Mouse (Mus musculus): Measurements from ENCODE around the gene Dek. TPM values are rescaled to one million over a fixed set of nuclear protein-coding genes. Genes with fewer than 3 reads are reported as not detected.
A peak's percentile ranks its signal among the peaks of the same experiment; 100 is the strongest.

Dek gene
- polyA plus RNA-seq, 2 experiments, result 167 to 330 TPM

DNA sequence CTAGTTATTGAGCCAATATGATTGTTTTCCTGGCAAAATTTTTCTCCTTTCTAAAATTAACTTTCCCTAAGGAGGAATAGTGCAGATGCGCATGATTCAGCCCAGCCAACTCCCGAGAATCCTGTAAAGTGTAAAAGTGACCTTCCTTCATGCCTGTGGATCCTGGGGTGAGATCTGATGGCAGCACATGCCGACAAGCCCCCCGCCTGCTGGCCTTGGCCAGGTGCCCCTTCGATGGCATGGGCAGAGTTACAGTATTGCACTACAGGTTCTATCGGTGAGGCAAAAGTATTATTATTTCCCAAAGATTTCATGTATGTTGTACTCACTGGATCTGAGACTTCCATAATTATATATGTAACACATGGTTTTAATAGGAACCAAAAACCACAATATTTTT is 19.0 kb upstream of the Dek start:
- TF ChIP-seq EP300 (IDR thresholded peaks at IDR 0.05; ENCODE audit: low read depth), result no peak
- no peak for TF ChIP-seq CTCF (IDR thresholded peaks at IDR 0.05; ENCODE audit: low read depth)
- Histone ChIP-seq H3K36me3 (replicated peaks; ENCODE audit: control insufficient read depth, insufficient read depth, low read depth) (no peaks in the 10 kb centered on the region), H3K27ac (no peak overlapping the region), H3K27me3 (ENCODE audit: control insufficient read depth, insufficient read depth, low read length) (peaks cover 42% of the 10 kb centered on the region), H3K4me2 (ENCODE audit: low read depth) (no peak overlapping the region), H3K9ac (replicated peaks) (no peak overlapping the region), H3K4me1 (replicated peaks; ENCODE audit: control insufficient read depth in 2 of 2, insufficient read depth in 2 of 2, low read length in 1 of 2) (peaks cover 0 to 5% of the 10 kb centered on the region in 2 experiments; a peak in 2 of 4 replicates), H3K4me3 (ENCODE audit: insufficient read depth in 1 of 2, low read depth in 2 of 2, low read length in 2 of 2) (no peak overlapping the region), H3K9me3 (ENCODE audit: control insufficient read depth, low read length) (no peaks in the 10 kb centered on the region)
- 73% methylated on average over 6 of the region's 6 CpGs for WGBS (ENCODE audit: insufficient replicate concordance)
- ATAC-seq (ENCODE audit: insufficient read depth) (no peak), DNase-seq (ENCODE audit: low read depth in 3 of 3, low spot score in 3 of 3) (no peak)

DNA sequence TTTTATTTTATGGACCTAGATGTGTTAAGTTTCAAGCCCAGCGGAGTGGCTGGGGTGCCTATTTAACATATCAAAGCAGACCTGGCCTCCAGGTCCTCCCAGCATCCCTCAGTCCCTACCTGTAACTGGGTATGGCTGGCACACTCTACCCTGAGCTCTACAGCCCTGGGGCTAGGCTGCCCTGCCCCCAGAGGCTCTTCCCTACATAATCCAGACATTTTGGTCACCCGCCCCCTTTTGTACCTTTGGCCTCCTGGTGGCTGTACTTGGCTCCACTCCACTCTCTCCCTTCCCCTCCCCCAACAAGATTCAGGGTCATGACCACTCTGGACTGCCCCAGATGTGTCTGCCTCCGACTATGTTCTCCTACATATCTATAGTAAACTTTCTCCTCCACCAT is 18.4 kb upstream of the Dek start:
- no peak for DNase-seq (ENCODE audit: low read depth in 3 of 3, low spot score in 3 of 3)
- peak; percentile 39; the same call in 1 of the 2 replicates for ATAC-seq (ENCODE audit: insufficient read depth)

DNA sequence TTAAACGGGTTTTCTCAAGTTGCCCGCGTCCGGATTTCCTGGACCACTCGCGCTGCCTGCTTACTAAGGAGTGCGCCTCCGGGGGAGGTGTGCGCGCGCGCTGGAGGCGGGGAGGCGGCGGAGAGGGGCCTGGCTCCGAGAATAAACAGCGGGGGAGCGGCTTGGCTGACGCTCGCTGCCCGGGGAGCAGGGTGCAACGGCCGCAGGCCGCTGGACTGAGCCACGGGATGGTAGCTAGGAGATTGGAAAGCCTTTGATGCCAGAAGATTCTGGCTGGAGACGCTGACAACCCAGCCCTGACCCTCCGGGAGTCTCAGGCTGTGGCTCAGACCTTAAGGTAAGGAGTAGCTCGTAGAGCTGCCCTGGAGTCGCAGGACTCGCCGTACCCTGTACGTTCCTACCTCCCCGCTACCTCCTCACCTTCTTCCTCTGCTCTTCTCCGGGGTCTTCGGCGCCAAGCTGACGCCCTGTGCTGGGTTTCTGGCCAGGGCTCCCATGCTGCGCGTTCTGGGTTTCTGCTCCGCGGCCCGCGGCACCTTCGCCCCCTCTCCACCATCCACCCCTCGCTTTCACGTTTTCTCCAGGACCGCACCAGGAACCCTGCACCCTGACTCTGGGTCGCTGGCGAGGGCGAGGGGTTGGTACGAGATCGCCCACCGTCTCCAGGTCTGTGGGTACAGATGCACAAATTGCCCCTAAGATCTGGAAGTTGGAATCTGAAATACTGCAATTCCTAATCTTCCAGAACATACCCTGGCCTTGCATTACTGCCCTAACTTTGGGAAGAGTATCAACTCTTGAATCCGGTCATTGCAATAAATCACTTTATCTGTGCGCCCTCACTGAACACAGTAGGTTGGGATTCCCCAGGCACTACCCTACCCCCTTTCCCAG is 16.8 kb upstream of the Dek start, which contains the start of gene Rnf144b:
Rnf144b (plus strand) TSS at position 120 of the 894 bp plus-strand sequence.
- WGBS (ENCODE audit: insufficient replicate concordance), result 3% methylated on average over 55 of the region's 55 CpGs
- DNase-seq (ENCODE audit: low read depth in 3 of 3, low spot score in 3 of 3) (no peak), ATAC-seq (ENCODE audit: insufficient read depth) (no peak)
- Histone ChIP-seq H3K27ac (no peak within 1 kb of the TSS), H3K4me1 (replicated peaks; ENCODE audit: control insufficient read depth in 2 of 2, insufficient read depth in 2 of 2, low read length in 1 of 2) (peaks cover 0 to 5% of the 10 kb centered on the region in 2 experiments; a peak in 2 of 4 replicates), H3K4me3 (ENCODE audit: insufficient read depth in 1 of 2, low read depth in 2 of 2, low read length in 2 of 2) (peak within 1 kb of the TSS; percentile 36 to 50), H3K36me3 (replicated peaks; ENCODE audit: control insufficient read depth, insufficient read depth, low read depth) (no peaks in the 10 kb centered on the region), H3K4me2 (ENCODE audit: low read depth) (peak within 1 kb of the TSS; percentile 55), H3K9me3 (ENCODE audit: control insufficient read depth, low read length) (no peaks in the 10 kb centered on the region), H3K9ac (replicated peaks) (0 out of 2 replicates have a peak within 1 kb of the TSS, but pooled peaks have one; percentile 33), H3K27me3 (ENCODE audit: control insufficient read depth, insufficient read depth, low read length) (peaks cover 42% of the 10 kb centered on the region)
- TF ChIP-seq EP300 (IDR thresholded peaks at IDR 0.05; ENCODE audit: low read depth) (no peak), CTCF (IDR thresholded peaks at IDR 0.05; ENCODE audit: low read depth) (no peak)

More for the DNA sequence above, 18.4 kb upstream of the Dek start:
- Histone ChIP-seq H3K27ac (no peak overlapping the region), H3K9me3 (ENCODE audit: control insufficient read depth, low read length) (no peaks in the 10 kb centered on the region), H3K4me3 (ENCODE audit: insufficient read depth in 1 of 2, low read depth in 2 of 2, low read length in 2 of 2) (no peak overlapping the region), H3K27me3 (ENCODE audit: control insufficient read depth, insufficient read depth, low read length) (peaks cover 42% of the 10 kb centered on the region), H3K36me3 (replicated peaks; ENCODE audit: control insufficient read depth, insufficient read depth, low read depth) (no peaks in the 10 kb centered on the region), H3K4me2 (ENCODE audit: low read depth) (no peak overlapping the region), H3K9ac (replicated peaks) (no peak overlapping the region), H3K4me1 (replicated peaks; ENCODE audit: control insufficient read depth in 2 of 2, insufficient read depth in 2 of 2, low read length in 1 of 2) (peaks cover 0 to 5% of the 10 kb centered on the region in 2 experiments; a peak in 2 of 4 replicates)
- 44% methylated on average over 3 of the region's 3 CpGs for WGBS (ENCODE audit: insufficient replicate concordance)
- no peak for TF ChIP-seq EP300 (IDR thresholded peaks at IDR 0.05; ENCODE audit: low read depth)
- TF ChIP-seq CTCF (IDR thresholded peaks at IDR 0.05; ENCODE audit: low read depth), result peak; percentile 33

DNA sequence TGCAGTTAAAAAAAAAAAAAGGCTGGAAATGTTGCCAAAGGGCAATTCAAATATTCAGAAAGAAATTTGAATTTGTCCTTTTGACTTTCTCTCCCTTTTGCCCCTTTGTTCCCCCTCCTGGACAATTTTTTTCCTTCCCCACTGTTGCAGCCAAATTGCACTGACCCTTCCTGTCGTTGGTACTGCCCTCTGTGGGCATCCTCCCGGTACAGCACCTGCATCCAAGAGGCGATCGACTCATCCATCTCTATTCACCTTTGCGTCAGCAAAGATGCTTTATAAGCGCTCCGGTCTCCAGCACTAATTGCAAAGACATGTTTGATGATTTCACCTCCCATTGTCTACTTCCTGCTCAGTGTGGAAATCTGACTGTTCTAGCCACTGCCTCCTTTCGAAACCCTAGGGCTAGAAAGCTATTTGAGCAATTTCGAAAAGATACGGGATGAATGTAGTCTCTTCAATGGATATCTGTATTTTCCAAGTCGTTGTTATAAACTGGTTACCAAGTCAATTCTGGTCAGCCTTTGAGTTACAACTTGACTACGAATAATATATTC is 15.4 kb upstream of the Dek start:
- Histone ChIP-seq H3K4me2 (ENCODE audit: low read depth) (no peak overlapping the region), H3K9ac (replicated peaks) (no peak overlapping the region), H3K4me1 (replicated peaks; ENCODE audit: control insufficient read depth in 2 of 2, insufficient read depth in 2 of 2, low read length in 1 of 2) (peaks cover under 1 to 11% of the 10 kb centered on the region in 2 experiments; a peak in 3 of 4 replicates), H3K9me3 (ENCODE audit: control insufficient read depth, low read length) (no peaks in the 10 kb centered on the region), H3K27ac (no peak overlapping the region), H3K4me3 (ENCODE audit: insufficient read depth in 1 of 2, low read depth in 2 of 2, low read length in 2 of 2) (no peak overlapping the region), H3K36me3 (replicated peaks; ENCODE audit: control insufficient read depth, insufficient read depth, low read depth) (no peaks in the 10 kb centered on the region), H3K27me3 (ENCODE audit: control insufficient read depth, insufficient read depth, low read length) (peaks cover 42% of the 10 kb centered on the region)
- no peak for DNase-seq (ENCODE audit: low read depth in 3 of 3, low spot score in 3 of 3)
- WGBS (ENCODE audit: insufficient replicate concordance), result 37% methylated on average over 12 of the region's 12 CpGs
- TF ChIP-seq EP300 (IDR thresholded peaks at IDR 0.05; ENCODE audit: low read depth), result no peak
- peak; percentile 67 for TF ChIP-seq CTCF (IDR thresholded peaks at IDR 0.05; ENCODE audit: low read depth)
- no peak for ATAC-seq (ENCODE audit: insufficient read depth)

DNA sequence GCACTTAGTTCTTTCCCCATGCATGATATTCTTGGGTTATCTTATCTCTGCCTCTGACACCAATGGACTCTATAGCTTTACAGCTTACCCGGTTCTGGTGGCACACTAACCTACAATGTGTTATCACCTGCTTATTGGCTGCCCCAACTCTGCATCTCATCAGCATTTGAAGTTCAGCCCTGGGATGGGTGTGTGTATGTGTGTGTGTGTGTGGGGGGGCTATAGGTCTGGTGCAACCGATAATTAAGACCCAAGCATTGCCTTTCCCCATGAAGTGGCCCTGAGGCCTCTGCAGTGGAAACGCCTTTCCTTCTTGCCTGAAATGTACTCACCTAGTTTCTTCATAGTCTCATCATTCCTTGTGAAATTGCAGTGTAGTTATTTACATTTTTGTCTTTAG is 10.0 kb upstream of the Dek start:
- Histone ChIP-seq H3K27me3 (ENCODE audit: control insufficient read depth, insufficient read depth, low read length) (peaks cover 5% of the 10 kb centered on the region), H3K27ac (peak overlapping the region; percentile 42), H3K9me3 (ENCODE audit: control insufficient read depth, low read length) (no peaks in the 10 kb centered on the region), H3K4me1 (replicated peaks; ENCODE audit: control insufficient read depth in 2 of 2, insufficient read depth in 2 of 2, low read length in 1 of 2) (peaks cover 40 to 49% of the 10 kb centered on the region in 2 experiments), H3K9ac (replicated peaks) (0 out of 2 replicates have a peak overlapping the region, but pooled peaks have one; percentile 9), H3K36me3 (replicated peaks; ENCODE audit: control insufficient read depth, insufficient read depth, low read depth) (no peaks in the 10 kb centered on the region), H3K4me2 (ENCODE audit: low read depth) (peak overlapping the region; percentile 23; the same call in 1 of the 2 replicates), H3K4me3 (ENCODE audit: insufficient read depth in 1 of 2, low read depth in 2 of 2, low read length in 2 of 2) (no peak overlapping the region)
- DNase-seq (ENCODE audit: low read depth in 3 of 3, low spot score in 3 of 3), result peak in 1 of 3 experiments; percentile 72
- ATAC-seq (ENCODE audit: insufficient read depth), result peak; percentile 24
- WGBS (ENCODE audit: insufficient replicate concordance), result 58% methylated on average over 3 of the region's 3 CpGs
- TF ChIP-seq EP300 (IDR thresholded peaks at IDR 0.05; ENCODE audit: low read depth), result peak; percentile 59
- TF ChIP-seq CTCF (IDR thresholded peaks at IDR 0.05; ENCODE audit: low read depth), result no peak
